Mouse (Mus musculus): ENCODE measurements around the gene Zbtb7a. TPM values are rescaled to one million over a fixed set of nuclear protein-coding genes. Genes with fewer than 3 reads are reported as not detected.

The Zbtb7a gene
- total RNA-seq, 2 experiments from 2014 or later: 23.3 to 25.9 TPM

GRCm38 (mm10) chr10:81141455-81142210 is 6.6 kb downstream of the Zbtb7a start:
- H3K4me3 ChIP-seq: peak overlapping the region; percentile 88

GRCm38 (mm10) chr10:81142551-81142981 is 7.5 kb downstream of the Zbtb7a start:
- TF ChIP-seq CTCF (IDR thresholded peaks at IDR 0.05): no peak
- H3K4me3 ChIP-seq: peak overlapping the region; percentile 45
- intact Hi-C loops (cut with DNase I): no loop called here
- no peak for DNase-seq
- H3K27ac ChIP-seq: peak overlapping the region; percentile 98

More at GRCm38 (mm10) chr10:81141455-81142210, 6.6 kb downstream of the Zbtb7a start:
- intact Hi-C loops (cut with DNase I): loop anchor here (2.0 kb wide), 1 partner anchor 25 kb away; the partner anchor contains the start of gene Pias4
- peak overlapping the region; percentile 98 for H3K27ac ChIP-seq
- TF ChIP-seq CTCF (IDR thresholded peaks at IDR 0.05): no peak
- DNase-seq: no peak

- peak; percentile 61 for DNase-seq
- intact Hi-C loops (cut with DNase I): no loop called here
- Histone ChIP-seq H3K4me3 (peak overlapping the region; percentile 45), H3K27ac (peak overlapping the region; percentile 98)
- no peak; the same call in 1 of the 2 replicates for TF ChIP-seq CTCF (IDR thresholded peaks at IDR 0.05)
These were observed 8.2 kb downstream of the Zbtb7a start for GRCm38 (mm10) chr10:81143157-81143633.

- intact Hi-C loops (cut with DNase I): no loop called here
- Histone ChIP-seq H3K4me3 (no peak overlapping the region; the same call in 1 of the 2 replicates), H3K27ac (no peak overlapping the region)
- DNase-seq: no peak
- TF ChIP-seq CTCF (IDR thresholded peaks at IDR 0.05): no peak
These were observed 8.9 kb downstream of the Zbtb7a start for GRCm38 (mm10) chr10:81143845-81144437.

DNA sequence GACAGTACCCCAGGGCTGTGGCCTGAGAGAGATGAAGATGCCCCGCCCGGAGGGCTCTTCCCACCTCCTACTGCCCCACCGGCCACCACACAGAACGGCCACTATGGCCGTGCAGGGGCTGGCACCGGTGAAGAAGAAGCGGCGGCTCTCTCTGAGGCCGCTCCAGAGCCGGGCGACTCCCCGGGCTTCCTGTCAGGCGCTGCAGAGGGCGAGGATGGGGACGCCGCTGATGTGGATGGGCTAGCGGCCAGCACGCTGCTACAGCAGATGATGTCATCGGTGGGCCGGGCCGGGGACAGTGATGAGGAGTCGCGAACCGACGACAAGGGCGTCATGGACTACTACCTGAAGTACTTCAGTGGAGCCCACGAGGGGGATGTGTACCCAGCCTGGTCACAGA is 9.6 kb downstream of the Zbtb7a start:
- H3K27ac ChIP-seq: peak overlapping the region; percentile 28; the same call in 1 of the 2 replicates
- DNase-seq: peak; percentile 62

DNA sequence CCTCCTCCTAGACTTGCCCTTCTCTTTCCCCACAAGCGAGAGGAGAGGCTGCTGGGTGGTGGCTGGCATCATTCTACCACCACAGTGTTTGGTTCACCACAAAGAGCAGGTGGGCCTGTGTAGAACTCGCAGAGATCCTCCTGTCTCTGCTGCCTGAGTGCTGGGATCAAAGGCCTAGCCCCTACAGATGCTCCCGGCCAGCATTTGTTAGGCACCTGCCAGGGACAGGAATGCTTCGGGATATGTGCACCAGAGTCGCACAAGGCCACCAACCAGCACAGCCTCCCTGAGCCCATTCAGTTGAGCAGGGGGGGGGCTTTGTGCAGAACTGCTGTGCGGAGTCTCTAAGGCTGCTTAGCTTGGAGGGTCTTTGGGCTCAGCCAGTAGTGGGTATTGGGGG is 10.3 kb downstream of the Zbtb7a start:
- no peak for DNase-seq
- TF ChIP-seq CTCF (IDR thresholded peaks at IDR 0.05): no peak
- intact Hi-C loops (cut with DNase I): no loop called here
- Histone ChIP-seq H3K4me3 (peak overlapping the region; percentile 4), H3K27ac (peak overlapping the region; percentile 36; the same call in 1 of the 2 replicates)

More for the DNA sequence above, 9.6 kb downstream of the Zbtb7a start:
- intact Hi-C loops (cut with DNase I): no loop called here
- peak overlapping the region; percentile 40 for H3K4me3 ChIP-seq
- TF ChIP-seq CTCF (IDR thresholded peaks at IDR 0.05): no peak

DNA sequence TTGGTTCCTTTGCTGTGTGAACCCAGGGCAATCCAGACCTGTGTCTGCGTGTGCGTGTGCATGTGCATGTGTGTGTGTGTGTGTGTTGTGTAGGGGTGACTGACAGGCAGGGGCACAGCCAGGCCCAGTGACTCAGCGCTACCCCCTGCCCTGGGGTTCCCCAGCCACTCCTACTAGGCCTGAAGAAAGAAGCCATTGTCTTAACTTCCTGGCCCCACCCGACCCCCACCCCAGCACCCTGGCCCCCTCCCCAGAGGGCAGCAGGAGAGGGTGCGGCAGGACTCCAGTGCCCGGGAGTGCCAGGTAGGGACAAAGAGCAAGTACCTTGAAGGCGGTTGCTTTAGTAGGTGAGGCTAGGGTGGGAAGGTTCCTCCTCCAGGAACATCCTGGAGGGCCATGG is 10.8 kb downstream of the Zbtb7a start:
- TF ChIP-seq CTCF (IDR thresholded peaks at IDR 0.05): no peak
- H3K4me3 ChIP-seq: peak overlapping the region; percentile 4; the same call in 1 of the 2 replicates
- intact Hi-C loops (cut with DNase I): no loop called here
- no peak for DNase-seq
- H3K27ac ChIP-seq: peak overlapping the region; percentile 36

DNA sequence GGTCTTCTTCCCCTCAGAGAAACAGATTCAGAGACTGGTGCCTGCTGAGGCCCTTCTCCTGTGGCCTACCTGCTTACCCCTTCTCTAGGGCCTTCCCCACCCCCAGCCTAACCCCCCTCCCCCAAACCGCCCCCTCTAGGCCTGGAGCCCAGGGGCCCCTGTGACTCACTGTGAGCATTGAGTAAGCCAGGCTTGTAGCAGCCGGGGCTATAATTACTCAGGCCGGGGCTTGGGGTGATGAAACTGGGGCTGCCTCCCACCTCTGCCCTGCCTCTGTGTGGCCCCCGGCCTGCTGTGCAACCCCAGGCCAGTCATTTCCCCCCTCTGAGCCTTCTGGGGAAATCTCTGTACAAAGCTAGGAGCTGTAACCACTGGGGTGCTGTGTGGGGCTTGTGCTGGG is 11.3 kb downstream of the Zbtb7a start:
- TF ChIP-seq CTCF (IDR thresholded peaks at IDR 0.05): no peak
- intact Hi-C loops (cut with DNase I): no loop called here
- Histone ChIP-seq H3K27ac (peak overlapping the region; percentile 36), H3K4me3 (peak overlapping the region; percentile 30)
- DNase-seq: no peak

- H3K27ac ChIP-seq: no peak overlapping the region
- intact Hi-C loops (cut with DNase I): no loop called here
- no peak overlapping the region for H3K4me3 ChIP-seq
- TF ChIP-seq CTCF (IDR thresholded peaks at IDR 0.05): no peak
- no peak for DNase-seq
These were observed 16.2 kb downstream of the Zbtb7a start for GRCm38 (mm10) chr10:81151261-81151660.

- no peak for DNase-seq
- TF ChIP-seq CTCF (IDR thresholded peaks at IDR 0.05): no peak
- no peak overlapping the region for H3K4me3 ChIP-seq
- intact Hi-C loops (cut with DNase I): no loop called here
- peak overlapping the region; percentile 62 for H3K27ac ChIP-seq
These were observed 17.6 kb downstream of the Zbtb7a start for GRCm38 (mm10) chr10:81152609-81153008.

GRCm38 (mm10) chr10:81154313-81154712 is 19.3 kb downstream of the Zbtb7a start:
- no peak for DNase-seq
- Histone ChIP-seq H3K27ac (peak overlapping the region; percentile 43; the same call in 1 of the 2 replicates), H3K4me3 (no peak overlapping the region)
- TF ChIP-seq CTCF (IDR thresholded peaks at IDR 0.05): no peak
- intact Hi-C loops (cut with DNase I): no loop called here

DNA sequence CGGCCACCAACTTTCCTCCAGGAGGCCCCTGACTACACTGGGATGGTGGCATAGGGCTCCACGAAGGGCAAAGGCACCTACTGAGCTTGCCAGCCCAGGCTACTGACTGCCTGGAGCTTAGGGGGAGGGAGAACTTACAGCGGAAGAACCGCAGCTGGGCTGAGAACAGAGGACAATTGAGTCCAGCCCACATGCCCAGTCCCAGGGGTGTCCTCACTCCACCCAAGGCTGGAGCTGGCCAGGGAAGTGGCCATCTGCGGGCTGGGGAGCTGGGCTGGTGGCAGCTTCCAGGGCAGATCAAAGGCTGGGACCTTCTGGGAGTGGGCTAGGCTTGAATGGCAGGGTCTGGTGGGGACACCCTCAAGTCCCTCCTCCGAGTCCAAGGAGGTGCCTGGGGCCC is 19.7 kb downstream of the Zbtb7a start:
- no peak for DNase-seq
- no peak overlapping the region for H3K4me3 ChIP-seq
- TF ChIP-seq CTCF (IDR thresholded peaks at IDR 0.05): no peak
- intact Hi-C loops (cut with DNase I): no loop called here
- H3K27ac ChIP-seq: peak overlapping the region; percentile 43

All from gastrocnemius, adult 2 months (tissue).